Mouse (Mus musculus) testis, postnatal 14 days (tissue): ENCODE data around the gene Rpl3.
"Not testable (repeated sequence)": the region's sequence is repeated elsewhere in the genome, so short reads cannot be mapped to it uniquely, and the experiment has no call there.

Source experiments
- DNase-seq: peaks from one replicate; pipeline ENCODE4 v3.0.0; 2021; ENCODE audit warnings: low spot score

Rpl3 gene

DNA sequence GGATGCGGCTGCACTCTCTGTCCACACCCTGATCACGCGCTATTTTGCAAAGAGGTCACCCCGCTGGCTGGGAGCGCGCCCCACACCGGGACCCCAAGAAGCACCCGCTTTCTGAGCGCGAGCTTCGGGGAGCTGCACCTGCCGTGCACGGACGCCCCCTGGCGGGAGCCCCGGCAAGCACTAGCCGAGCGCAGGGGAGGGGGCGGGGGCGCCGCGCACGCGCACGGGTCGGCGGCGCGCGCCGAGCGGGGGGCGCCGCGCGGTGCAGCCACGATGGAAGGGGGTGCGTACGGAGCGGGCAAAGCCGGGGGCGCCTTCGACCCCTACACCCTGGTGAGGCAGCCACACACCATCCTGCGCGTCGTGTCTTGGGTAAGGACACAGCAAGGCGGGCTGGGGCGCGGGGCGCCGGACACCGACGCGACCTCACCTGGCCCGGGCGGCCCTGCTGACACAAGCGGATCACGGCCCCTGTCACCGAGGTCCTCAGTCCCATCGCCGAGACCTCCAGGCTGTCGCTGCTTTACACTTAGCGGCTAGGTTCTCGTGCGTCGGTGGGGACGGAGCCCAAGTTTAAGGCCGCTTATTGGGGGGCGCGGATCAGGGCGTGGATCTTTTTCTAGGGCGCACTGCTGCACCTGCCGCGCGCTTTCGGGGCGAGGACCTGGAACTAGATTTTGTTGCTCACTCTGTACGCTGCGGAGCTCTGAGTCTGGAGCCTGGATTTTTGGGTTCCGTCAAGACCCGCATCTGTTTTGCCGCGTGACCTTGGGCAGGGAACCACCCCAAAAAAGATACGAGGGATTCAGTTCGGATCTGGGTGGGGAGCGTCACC, at the start of gene Rpl3, which contains the start of gene Syngr1:
Rpl3 (minus strand) TSS at position 748 of the 835 bp plus-strand sequence.
Syngr1 (plus strand) TSS at position 214 of the 835 bp plus-strand sequence.
- peak; percentile 80 for DNase-seq

- DNase-seq: no peak
These were observed 49.2 kb upstream of the Rpl3 start for GRCm38 (mm10) chr15:80140878-80141277.

DNA sequence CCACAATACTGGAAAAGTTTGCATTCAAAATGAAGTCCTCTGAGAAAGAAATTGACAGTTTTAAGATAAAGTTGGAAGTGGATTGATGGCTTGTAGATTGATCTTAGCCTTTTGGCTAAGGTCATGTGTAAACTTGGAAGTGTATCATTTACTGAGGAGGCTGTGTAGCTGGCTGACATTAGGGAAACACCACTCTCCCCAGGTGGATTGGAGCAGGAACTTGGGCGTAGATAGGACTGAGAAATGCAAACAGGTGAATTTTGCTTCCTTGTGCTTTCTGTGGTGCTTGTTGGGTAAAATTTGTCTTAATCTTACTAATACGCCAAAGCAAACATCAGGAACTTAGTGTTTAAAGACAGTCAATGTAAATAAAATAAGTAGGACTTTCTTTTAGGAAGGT, 48.6 kb upstream of the Rpl3 start:
- DNase-seq: no peak

DNA sequence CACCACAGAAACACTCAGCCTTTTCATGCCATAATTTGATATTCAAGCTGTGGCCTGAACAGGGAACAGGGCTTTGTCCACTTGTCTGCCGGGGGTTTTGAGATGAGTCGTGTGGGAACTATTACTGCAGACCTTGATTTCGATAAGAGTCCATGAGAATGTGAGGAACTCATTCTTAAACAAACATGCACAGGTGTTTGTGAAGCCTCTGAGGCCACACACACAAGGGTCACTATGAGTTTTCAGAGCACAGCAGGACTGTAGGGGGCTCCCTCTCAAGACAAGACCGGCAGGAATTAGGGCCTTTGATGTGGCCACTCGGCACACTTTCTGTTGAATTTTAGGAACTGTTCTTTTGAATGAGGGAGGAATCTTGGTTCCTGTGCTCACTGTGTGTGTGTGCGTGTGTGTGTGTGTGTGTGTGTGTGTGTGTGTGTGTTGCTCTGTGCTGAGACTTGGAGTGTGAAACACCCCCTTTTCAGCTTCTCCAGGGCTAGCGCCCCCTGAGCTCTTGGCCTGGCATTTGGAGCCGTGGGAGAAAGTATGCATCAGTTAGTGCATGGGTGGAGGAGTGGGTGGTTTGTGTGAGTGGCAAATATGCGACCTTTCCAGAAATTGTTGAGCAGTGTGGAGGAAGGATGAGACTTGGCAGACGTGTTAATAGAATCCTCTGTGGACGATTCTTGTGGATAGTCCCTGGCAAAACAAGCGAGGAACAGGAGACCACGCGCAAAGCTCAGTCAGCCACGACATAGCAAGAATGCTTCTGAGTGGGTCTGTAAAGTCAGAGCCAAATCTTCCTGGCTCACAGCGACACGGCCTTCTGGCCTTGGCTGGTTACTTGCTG, 46.5 kb upstream of the Rpl3 start:
- DNase-seq: no peak

- no peak for DNase-seq
These were observed 45.0 kb upstream of the Rpl3 start for GRCm38 (mm10) chr15:80136645-80137044.

DNA sequence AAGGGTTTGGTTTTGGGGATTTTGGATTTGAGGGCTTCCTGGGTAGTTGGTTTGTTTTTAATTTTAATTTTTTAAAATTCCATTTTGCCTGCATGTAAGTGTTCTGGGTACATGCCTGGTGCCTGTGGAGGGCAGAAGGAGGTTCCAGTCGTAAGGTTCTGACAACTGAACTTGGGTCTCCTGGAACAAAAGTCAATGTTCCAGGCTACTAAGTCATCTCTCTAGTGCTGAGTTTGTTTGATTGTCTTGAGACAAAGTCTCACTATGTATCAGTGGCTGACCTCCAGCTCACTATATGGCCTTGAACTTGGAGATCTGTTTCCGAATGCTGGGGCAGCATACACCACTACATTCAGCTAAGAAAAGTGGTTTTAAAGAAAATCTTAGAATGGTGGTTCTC, 43.8 kb upstream of the Rpl3 start:
- DNase-seq: no peak

DNA sequence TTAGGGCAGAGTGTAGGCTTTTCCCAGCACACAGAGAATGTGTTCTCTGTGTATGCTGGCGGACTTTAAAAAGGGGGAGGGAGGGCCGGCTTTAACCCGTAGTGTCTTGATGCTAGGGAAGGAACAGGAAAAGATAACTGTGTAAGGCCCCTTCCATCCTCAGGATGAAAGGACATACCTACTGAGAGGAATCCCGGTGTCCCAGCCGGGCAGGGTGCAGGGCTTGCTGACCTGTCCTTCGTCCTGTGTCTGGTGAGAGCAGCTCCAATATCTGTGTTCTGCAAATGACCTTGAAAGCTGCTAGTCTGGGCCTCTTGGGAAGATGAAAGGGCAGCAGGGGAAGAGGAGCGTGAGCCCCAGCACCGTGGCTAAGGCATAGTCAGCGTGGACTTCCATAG, 42.8 kb upstream of the Rpl3 start:
- DNase-seq: no peak

GRCm38 (mm10) chr15:80133682-80134449, 42.2 kb upstream of the Rpl3 start:
- DNase-seq: no peak

DNA sequence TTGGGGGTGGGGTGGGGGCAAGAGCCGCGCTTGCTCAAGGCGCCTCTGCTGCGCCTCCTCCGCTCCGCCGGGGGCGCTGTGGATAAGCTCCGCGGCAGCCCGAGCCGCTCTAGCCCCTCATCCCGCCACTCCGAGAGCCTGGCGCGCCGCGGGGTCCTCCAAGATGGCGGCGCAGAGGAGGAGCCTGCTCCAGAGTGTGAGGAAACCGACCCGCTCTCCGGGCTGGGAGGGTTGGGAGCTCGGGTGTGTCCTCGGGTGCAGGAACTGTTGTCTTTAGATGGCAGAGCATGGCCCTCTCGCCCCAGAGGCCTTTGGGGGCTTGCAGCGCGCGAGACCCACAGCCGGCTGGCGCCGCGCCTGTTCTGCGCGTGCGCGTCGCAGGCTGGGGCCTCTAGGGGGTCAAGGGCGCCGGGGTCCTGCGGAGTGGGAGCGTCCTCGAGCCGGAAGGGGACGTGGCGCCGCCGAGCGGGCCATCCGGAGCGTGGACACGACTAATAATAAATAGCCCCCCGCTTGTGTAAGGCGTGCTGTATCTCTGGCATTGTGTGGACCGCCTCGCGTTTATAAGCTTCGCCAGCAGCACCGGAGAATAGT, 41.4 kb upstream of the Rpl3 start, which contains the start of gene Tab1:
Tab1 (plus strand) TSS at position 135 of the 594 bp plus-strand sequence.
- peak; percentile 94 for DNase-seq

GRCm38 (mm10) chr15:80132452-80132851, 40.8 kb upstream of the Rpl3 start:
- no peak for DNase-seq

GRCm38 (mm10) chr15:80131421-80131820, 39.8 kb upstream of the Rpl3 start:
- DNase-seq: no peak

GRCm38 (mm10) chr15:80130689-80131088, 39.0 kb upstream of the Rpl3 start:
- DNase-seq: no peak

DNA sequence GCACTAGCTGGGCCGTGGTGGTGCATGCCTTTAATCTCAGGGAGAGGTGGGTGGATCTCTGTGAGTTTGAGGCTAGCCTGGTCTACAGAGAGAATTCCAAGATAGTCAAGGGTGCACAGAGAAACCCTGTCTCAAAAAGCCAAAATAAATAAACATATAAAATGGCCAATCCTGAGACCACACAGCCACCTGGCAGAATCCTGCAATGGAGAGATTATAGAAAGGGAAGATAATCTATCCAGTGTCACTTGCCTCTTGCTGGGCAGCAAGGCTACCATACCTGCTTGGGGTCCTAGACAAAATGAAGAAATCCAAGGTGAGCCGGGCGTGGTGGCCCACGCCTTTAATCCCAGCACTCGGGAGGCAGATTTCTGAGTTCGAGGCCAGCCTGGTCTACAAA, 38.3 kb upstream of the Rpl3 start:
- DNase-seq: no peak

DNA sequence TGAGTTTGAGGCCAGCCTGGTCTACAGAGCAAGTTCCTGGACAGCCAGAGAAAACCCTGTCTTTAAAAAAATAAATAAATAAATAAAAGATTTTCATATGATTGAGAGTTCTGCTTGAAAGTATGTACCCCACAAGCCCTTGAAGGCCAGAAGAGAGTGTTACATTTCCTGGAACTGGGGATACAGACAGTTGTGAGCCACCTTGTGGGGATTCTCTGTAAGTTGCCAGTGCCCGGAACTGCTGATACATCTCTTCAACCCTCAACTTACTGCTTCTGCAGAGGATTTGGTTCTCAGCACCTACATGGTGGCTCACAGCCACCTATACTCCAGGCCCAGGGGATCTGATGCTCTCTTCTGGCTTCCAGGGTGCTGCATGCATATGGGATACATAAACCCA, 35.5 kb upstream of the Rpl3 start:
- no peak for DNase-seq

DNA sequence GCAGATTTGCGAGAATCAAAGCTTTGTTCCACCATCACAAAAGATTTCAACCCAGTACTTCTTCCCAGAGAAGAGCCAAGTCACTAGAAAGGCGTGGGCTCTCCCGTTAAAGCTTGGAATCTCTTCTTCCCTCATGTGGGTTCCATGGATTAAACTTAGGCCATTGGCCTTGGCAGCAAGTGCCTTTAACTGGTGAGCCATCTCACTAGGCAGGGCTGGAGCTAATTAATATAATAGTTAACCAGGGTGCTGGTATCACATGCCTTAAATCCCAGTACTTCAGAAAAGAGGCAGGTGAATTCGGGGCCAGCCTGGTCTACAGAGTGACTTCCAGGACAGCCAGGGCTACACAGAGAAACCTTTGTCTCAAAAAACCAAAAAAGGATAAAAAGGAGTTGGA, 33.0 kb upstream of the Rpl3 start:
- DNase-seq: no peak

GRCm38 (mm10) chr15:80122431-80122830, 30.8 kb upstream of the Rpl3 start:
- DNase-seq: not testable (repeated sequence)

- DNase-seq: no peak
These were observed 30.2 kb upstream of the Rpl3 start for GRCm38 (mm10) chr15:80121721-80122325.

DNA sequence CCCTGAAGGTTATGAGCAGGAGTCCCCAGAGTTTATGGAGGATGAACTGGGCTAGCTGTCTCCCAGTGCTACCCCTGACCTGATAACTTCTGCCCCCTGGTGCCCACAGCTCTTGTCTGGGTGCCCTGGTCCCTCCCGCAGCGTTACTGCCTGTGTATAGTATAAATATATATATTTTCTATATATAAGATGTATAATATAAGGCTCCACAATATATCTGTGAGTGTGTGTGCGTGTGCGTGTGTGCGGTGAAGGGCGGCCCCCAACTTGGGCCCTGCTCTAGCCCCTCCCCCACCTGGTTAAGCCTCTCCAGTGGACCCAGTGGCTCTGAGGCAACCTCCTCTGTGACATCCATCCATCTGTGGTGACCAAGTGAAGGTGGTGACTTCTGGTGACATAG, 27.4 kb upstream of the Rpl3 start:
- DNase-seq: no peak

DNA sequence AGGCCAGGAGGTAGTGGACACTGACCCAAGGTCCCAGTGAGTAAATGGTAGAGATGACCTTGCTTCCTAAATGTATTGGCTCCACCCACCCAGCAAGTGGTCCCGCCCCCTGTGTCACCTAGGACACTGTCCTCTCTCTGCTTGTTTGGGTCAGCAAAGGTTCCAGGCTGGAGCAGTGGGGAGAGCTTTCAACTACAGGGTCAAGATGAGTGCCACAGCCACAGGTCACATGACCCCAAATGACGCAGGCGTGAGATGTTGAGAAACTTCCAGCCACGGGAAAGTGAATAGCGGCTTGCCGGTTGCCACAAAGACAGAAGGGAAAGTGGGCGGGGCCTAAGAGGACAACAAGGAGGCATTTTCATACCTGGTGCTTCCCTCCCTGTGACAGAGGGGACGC, 25.5 kb upstream of the Rpl3 start:
- no peak for DNase-seq

DNA sequence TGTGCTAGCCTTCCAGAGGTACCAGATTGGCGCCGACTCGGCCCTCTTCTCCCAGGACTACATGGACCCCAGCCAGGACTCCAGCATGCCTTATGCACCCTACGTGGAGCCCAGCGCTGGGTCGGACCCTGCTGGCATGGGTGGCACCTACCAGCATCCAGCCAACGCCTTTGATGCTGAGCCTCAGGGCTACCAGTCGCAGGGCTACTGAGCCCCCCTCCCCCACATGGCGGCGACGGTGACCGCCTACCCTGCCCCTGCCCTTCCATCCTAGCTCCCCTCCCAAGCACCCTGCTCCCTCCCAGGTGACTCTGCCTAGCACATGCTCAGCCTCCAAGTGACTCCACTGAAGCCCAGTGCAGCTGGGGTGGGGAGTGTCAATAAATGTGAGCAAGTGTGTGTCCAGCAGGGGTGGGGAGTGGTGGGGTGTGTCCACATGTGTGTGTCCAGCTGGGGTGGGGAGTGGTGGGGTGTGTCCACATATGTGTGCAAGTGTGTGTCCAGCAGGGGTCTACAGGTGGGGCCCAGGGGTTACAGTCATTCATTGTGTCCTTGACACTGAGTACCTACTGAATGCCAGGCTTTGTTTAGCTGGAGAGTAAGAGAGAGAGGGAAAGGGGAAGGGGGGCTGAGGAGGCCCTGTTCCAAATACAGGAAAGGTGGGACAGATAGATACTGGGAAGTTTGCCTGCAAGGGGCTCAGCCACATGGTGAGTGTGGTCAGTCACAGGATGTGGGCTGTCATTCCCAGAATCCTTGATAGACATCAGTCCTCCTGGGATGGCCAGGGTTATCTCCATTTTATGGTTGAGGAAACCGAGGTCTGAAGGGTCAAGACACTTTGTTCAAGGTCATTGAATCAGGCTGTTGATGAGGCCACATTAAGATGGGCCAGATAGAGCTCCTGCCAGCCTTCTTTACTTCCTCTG, 24.5 kb upstream of the Rpl3 start:
- no peak for DNase-seq
